Mouse (Mus musculus): ENCODE data around the gene Rnf149.

DNA sequence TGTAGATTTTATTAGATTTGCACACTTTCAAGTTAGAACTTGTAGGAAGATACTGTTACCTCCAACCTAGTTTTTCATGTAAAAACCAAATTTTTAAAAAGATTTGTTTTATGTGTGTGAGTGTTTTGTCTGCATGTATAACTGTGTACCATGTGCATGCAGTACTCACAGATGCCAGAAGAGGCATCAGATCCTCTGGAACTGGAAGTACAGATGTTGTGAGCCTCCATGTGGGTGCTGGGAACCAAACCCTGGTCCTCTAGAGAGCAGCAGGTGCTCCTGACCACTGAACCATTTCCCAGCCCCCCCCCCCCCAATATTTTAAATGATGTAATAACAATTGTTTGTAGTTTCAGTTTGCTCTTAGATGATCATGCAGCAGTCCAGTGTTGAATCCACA lies 36.6 kb downstream of the Rnf149 start:
- TF ChIP-seq CTCF (IDR thresholded peaks at IDR 0.05; ENCODE audit: low read depth) (peak; percentile 26; the same call in 1 of the 2 replicates), EP300 (optimal IDR thresholded peaks at IDR 0.05) (no peak)
